Mouse (Mus musculus) hindbrain, embryonic 13.5 days (tissue): ENCODE results near the gene Spaca6. TPM values are rescaled to one million over a fixed set of nuclear protein-coding genes. Genes with fewer than 3 reads are reported as not detected.

Source experiments
- ATAC-seq: fragments of 200-750 bp; cut with Nextera tagmentation; 2 replicates; pipeline ENCODE4 v1.8.0; 2017; ENCODE audit warnings: moderate TSS enrichment; ENCODE audit not compliant: low FRiP score
- H3K27ac ChIP-seq: fragments of 300-500 bp; sonication (generic); 2 replicates; pipeline ENCODE4 v1.5.1; 2015; ENCODE audit warnings: inconsistent platforms, mild to moderate bottlenecking, moderate library complexity
- H3K27me3 ChIP-seq: fragments of 300-500 bp; sonication (generic); 2 replicates; pipeline ENCODE4 v1.6.1; 2015; ENCODE audit warnings: mild to moderate bottlenecking, inconsistent platforms
- H3K36me3 ChIP-seq: fragments of 300-500 bp; sonication (generic); 2 replicates; pipeline ENCODE4 v1.6.1; 2015; ENCODE audit warnings: mild to moderate bottlenecking, inconsistent platforms
- H3K4me1 ChIP-seq: fragments of 300-500 bp; sonication (generic); replicated peaks from 2 replicates; pipeline ENCODE4 v1.6.1; 2015; ENCODE audit warnings: inconsistent platforms
- H3K4me2 ChIP-seq: fragments of 300-500 bp; sonication (generic); 2 replicates; pipeline ENCODE4 v1.6.1; 2015; ENCODE audit warnings: inconsistent platforms, mild to moderate bottlenecking, moderate library complexity
- H3K4me3 ChIP-seq: fragments of 300-500 bp; sonication (generic); 2 replicates; pipeline ENCODE4 v1.5.1; 2015; ENCODE audit warnings: mild to moderate bottlenecking, inconsistent platforms
- H3K9ac ChIP-seq: fragments of 300-500 bp; sonication (generic); 2 replicates; pipeline ENCODE4 v1.6.1; 2015; ENCODE audit warnings: mild to moderate bottlenecking, inconsistent platforms
- H3K9me3 ChIP-seq: fragments of 300-500 bp; sonication (generic); 2 replicates; pipeline ENCODE4 v1.6.1; 2016; ENCODE audit warnings: inconsistent platforms
- WGBS: fragments of 180-500 bp; shearing (Covaris S2); methylation state at CpG from one replicate; pipeline ENCODE4 v1.1.7; 2015; 5-methylcytosine and 5-hydroxymethylcytosine counted together
- polyA plus RNA-seq: library from polyadenylated mRNA; unstranded; fragments of >200 nt; fragmentation: Nextera tagmentation; extraction: Ambion mirVana; gene quantifications from 2 replicates; pipeline ENCODE4 v1.2.1, GENCODE M21; 2015

The Spaca6 gene
- polyA plus RNA-seq, 1 experiment from 2014 or later, result 34.0 TPM

DNA sequence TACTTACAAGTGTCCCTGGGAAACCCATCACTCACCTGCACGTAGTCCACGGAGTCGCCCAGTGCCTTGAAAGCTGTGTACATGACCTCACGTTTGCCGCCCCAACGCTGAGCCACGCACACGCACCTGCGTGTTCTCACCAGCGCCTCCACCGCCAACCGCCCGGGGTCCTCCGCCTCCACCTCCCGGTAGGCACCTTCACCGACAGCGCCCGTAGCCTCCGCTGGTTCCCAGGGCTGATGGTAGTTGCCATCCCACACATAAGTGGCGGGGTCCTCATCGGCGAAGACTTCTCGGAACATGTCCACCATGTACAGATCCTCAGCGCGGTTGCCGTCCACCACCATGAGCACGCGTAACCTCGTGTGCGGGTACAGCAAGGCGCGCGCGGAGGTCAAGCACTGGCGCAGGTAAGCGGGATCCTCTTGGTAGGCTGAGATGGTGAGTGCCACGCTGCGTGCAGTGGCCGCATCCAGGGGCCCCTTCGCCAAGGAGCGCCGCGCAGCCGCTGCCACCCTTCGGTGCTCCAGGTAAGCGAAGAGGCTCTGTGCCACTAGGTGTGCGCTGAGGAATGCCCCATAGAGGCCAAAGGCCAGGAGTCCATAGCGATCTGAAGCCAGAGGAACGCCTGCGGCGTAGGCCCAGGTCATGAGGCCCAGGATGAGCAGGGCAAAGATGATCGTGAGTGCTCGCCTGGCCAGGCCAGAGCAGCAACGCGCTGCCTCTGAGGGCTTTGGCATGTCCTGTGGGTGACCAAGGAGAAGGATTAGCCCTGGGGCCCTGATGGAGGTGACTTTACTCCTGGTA, 23.2 kb downstream of the Spaca6 start:
- H3K9me3 ChIP-seq, result no peaks in the 10 kb centered on the region
- no peak overlapping the region; the same call in 1 of the 2 replicates for H3K27ac ChIP-seq
- 0 out of 2 replicates have a peak, but pooled peaks cover 12% of the 10 kb centered on the region for H3K27me3 ChIP-seq
- peak overlapping the region; percentile 48 for H3K4me2 ChIP-seq
- no peaks in the 10 kb centered on the region for H3K36me3 ChIP-seq
- H3K4me3 ChIP-seq, result peak overlapping the region; percentile 31
- H3K4me1 ChIP-seq, result peaks cover 7% of the 10 kb centered on the region
- peak overlapping the region; percentile 55; the same call in 1 of the 2 replicates for H3K9ac ChIP-seq
- WGBS, result 18% methylated on average over 52 of the region's 55 CpGs
- ATAC-seq, result peak; percentile 49

DNA sequence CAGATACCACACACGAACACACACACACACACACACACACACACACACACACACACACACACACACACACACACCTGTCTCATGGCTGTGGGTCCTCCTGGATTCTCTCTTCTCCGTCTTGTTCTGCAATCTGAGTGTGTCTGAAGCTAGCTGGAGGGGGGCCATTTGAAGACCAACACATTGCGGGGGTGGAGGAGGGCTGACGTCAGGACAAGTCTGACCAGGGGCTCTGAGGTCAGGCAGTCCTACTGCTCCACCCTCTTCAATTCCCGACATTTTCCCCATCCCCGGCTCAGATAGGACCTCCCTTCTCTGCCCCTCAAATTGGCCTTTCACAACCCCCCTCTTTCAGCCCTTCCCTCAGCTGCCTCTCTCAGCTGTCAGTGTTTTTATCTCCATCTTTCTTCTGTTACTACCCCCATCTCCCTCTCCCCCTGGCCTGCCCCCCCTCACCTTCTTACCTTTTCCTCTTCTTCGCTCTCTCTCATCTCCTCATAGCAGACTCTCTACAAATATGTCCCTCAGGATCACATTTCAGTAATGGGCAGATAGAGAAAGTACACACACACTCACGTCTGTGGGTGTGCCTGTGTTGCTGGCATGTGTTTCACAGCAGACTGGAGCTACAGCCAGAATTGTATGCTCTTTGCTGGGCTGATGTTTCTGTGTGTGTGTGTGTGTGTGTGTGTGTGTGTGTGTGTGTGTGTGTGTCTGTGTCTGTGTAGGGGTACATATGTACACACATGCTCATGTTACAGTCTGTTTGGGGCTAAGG, 28.3 kb downstream of the Spaca6 start, which contains the start of gene Has1:
Gene Has1 (minus strand): TSS at position 142 of the 775 bp plus-strand sequence.
- 0 out of 2 replicates have a peak, but pooled peaks cover 3% of the 10 kb centered on the region for H3K27me3 ChIP-seq
- 55% methylated on average over 8 of the region's 8 CpGs for WGBS

DNA sequence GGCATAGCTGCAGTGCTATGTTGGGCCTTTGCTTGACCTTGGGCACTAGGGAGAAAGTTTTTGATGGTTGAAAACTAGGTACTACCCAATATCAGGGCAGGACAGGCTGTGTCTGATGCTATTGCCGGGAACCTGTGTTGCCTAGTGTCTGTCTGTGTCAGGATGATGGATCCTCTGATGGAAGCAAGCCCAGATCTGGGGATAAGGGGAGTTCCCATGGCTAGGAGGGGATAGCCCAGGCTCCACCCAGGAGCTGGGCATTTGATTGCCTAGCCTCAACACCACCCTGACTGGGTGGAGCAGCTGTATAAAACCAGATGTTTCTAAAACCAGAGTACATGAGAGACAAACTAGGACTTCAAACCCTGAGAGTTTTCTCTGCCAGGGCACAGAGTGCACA, 29.7 kb downstream of the Spaca6 start:
- H3K27ac ChIP-seq, result no peak overlapping the region
- no peaks in the 10 kb centered on the region for H3K27me3 ChIP-seq
- no peak for ATAC-seq
- H3K9me3 ChIP-seq, result no peaks in the 10 kb centered on the region
- no peaks in the 10 kb centered on the region for H3K36me3 ChIP-seq
- no peak overlapping the region for H3K4me2 ChIP-seq
- no peak overlapping the region for H3K4me3 ChIP-seq
- H3K4me1 ChIP-seq, result no peaks in the 10 kb centered on the region
- WGBS, result 76% methylated on average over 1 of the region's 1 CpGs
- no peak overlapping the region for H3K9ac ChIP-seq

More for the DNA sequence above, 28.3 kb downstream of the Spaca6 start, which contains the start of gene Has1:
- Histone ChIP-seq H3K27ac (no peak within 1 kb of the TSS), H3K4me1 (peaks cover 1% of the 10 kb centered on the region; the same call in 1 of the 2 replicates), H3K4me3 (no peak within 1 kb of the TSS), H3K4me2 (no peak within 1 kb of the TSS), H3K9me3 (no peaks in the 10 kb centered on the region), H3K36me3 (no peaks in the 10 kb centered on the region), H3K9ac (no peak within 1 kb of the TSS)
- no peak for ATAC-seq

DNA sequence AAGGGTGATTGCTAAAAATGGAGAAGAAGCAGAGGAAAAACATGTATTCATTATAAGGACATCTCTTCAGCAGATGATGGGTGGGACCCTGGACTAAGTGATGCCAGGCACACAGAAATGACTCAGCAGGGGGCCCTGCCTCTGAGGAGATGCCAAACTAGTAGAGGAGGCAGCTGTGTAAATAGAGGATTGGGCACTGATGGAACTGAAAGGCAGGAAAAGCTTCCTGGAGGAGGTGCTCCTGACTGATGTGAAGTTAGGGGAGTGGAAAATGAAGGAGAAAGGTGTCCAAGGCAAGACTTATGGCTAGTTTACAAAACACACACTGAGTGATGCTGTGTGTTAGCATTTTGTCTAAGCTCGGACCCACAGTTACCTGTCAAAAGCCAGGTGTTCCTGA, 30.5 kb downstream of the Spaca6 start:
- ATAC-seq, result no peak
- Histone ChIP-seq H3K4me2 (no peak overlapping the region), H3K27me3 (no peaks in the 10 kb centered on the region), H3K27ac (no peak overlapping the region), H3K36me3 (peaks cover 3% of the 10 kb centered on the region; the same call in 1 of the 2 replicates), H3K4me1 (no peaks in the 10 kb centered on the region), H3K9me3 (no peaks in the 10 kb centered on the region), H3K9ac (no peak overlapping the region), H3K4me3 (no peak overlapping the region)
- no CpG with 5 or more reads among the region's 1 CpGs for whole genome bisulfite sequencing

DNA sequence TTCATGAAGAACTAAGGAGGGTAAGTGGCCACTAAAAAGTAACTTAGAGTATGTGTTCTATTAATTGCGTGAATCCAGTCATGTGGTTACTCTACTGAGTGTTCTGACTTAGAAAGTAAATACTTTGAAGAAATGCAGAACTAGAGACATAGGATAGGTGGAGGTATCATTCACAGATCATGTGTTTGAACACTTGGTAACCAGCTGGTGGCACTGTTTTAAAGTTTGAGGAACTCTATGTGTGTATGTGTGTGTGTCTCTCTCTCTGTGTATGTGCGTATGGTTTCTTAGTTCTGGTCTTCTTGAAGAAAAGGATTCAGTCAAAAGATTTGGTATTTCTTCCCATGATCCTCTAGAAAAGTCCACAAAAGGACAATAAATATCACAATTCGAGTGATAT, 33.2 kb downstream of the Spaca6 start:
- no peaks in the 10 kb centered on the region for H3K9me3 ChIP-seq
- H3K27ac ChIP-seq, result no peak overlapping the region
- WGBS, result 87% methylated on average over 3 of the region's 3 CpGs
- no peaks in the 10 kb centered on the region for H3K4me1 ChIP-seq
- no peaks in the 10 kb centered on the region for H3K27me3 ChIP-seq
- ATAC-seq, result no peak
- H3K4me3 ChIP-seq, result no peak overlapping the region
- H3K9ac ChIP-seq, result no peak overlapping the region
- peaks cover 20% of the 10 kb centered on the region; the same call in 1 of the 2 replicates for H3K36me3 ChIP-seq
- H3K4me2 ChIP-seq, result no peak overlapping the region

DNA sequence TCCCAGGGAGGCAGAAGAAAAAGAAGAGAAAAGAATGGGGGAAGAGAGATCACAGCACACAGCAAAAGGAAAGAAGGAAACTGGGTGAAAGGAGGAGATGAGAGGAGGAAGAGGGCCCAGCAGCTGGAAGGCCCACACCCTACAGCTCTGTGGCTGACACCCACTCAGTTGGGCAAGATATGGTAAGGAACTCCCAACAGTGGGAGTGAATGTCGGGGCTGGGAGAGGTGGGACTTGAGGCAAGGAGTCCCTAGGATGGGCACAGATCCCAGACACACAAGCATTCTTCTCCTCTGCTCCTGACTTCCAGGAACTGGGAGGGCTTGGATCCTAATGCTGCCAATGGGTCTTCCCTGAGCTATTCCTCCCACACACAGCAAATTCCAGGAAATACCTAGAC, 35.4 kb downstream of the Spaca6 start:
- 69% methylated on average over 1 of the region's 1 CpGs for WGBS
- Histone ChIP-seq H3K27ac (no peak overlapping the region), H3K9me3 (no peaks in the 10 kb centered on the region), H3K36me3 (peaks cover 27% of the 10 kb centered on the region), H3K27me3 (no peaks in the 10 kb centered on the region), H3K4me1 (no peaks in the 10 kb centered on the region), H3K9ac (no peak overlapping the region), H3K4me2 (no peak overlapping the region), H3K4me3 (no peak overlapping the region)
- ATAC-seq, result no peak

DNA sequence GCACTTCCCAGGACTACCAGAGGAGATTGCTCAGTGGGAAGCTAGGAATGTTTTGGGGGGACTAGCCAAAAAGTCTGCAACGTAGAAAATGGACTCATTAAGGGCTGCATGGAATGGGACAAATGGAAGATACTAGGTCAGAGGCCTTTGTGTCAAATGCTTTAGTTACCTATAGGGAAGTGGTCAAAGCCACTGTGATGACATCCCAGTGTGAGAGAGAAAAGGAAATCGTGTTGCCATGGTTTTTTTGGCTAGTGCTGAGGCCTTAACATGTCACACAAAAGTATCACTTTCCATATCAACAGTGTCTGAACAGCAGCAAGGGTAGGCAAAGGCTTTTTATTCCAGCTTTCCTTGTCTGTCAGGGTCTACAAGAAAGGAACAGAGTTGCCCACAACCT, 38.2 kb downstream of the Spaca6 start:
- Histone ChIP-seq H3K9ac (no peak overlapping the region), H3K4me1 (no peaks in the 10 kb centered on the region), H3K4me3 (no peak overlapping the region), H3K36me3 (peaks cover 27% of the 10 kb centered on the region), H3K27ac (no peak overlapping the region), H3K9me3 (no peaks in the 10 kb centered on the region), H3K27me3 (no peaks in the 10 kb centered on the region), H3K4me2 (no peak overlapping the region)
- no peak for ATAC-seq
- WGBS, result 58% methylated on average over 2 of the region's 2 CpGs

DNA sequence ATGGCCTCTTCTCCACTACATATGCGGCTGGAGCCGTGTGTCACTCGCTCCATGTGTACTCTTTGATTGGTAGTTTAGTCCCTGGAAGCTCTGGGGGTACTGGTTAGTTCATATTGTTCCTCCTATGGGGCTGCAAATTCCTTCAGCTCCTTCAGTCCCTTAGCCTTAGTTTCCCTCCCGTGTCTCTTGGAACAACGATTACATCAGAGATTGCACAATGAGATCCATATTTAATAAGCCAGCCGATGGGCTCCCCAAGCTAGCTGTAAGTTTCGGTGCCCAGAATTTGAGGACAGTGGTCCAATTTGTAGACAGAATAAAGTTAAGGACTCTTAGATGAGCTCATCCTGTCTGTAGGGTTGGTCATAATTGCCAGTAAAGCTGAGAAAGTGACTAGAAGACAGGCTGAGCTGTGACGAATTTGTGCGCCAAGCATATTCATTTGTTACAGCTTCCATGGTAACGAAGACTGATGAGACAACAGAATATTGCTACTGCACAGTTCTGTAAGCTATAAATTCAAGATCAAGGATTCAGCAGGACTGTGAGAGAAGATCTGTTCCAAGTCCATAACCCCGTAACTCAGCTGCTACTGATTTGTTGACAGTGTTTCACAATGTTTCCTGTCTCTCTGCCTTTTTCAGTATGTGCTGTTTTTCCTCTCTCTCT, 40.0 kb downstream of the Spaca6 start:
- WGBS, result 89% methylated on average over 11 of the region's 11 CpGs
- Histone ChIP-seq H3K9ac (no peak overlapping the region), H3K4me2 (no peak overlapping the region), H3K9me3 (no peaks in the 10 kb centered on the region), H3K27me3 (no peaks in the 10 kb centered on the region), H3K27ac (no peak overlapping the region), H3K4me3 (no peak overlapping the region), H3K4me1 (no peaks in the 10 kb centered on the region), H3K36me3 (peaks cover 27% of the 10 kb centered on the region)
- ATAC-seq, result no peak

DNA sequence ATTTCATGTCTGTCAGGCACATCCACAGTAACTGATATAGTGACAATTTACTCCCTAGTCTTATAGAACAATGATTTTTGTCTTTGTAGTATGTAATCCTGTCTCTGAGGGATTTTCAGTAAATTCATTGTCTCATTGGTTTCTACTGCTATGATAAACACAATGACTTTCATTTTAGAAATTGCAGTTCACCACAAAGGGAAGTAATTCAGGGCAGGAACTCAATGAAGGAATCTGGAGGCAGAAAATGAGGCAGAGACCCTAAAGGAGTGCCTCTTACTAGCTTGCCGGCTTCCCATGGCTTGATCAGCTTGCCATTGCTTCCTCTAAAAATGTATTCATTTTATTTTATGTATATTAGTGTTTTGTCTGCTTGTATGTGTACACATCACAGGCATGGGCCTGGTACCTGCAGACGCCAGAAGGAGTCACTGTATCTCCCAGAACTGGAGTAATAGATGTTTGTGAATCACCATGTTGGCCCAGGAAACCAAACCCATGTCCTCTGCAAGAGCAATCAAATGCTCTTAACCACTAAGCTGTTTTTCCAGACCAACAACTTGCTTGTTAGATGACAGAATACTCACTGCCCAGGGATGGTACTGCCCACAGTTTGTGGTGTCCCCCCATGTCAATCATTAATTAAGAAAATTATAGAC, 44.1 kb downstream of the Spaca6 start:
- Histone ChIP-seq H3K4me3 (no peak overlapping the region), H3K4me2 (no peak overlapping the region), H3K9me3 (peaks cover 9% of the 10 kb centered on the region; the same call in 1 of the 2 replicates), H3K36me3 (peaks cover 4% of the 10 kb centered on the region), H3K4me1 (no peaks in the 10 kb centered on the region), H3K9ac (no peak overlapping the region), H3K27me3 (no peaks in the 10 kb centered on the region), H3K27ac (no peak overlapping the region)
- 84% methylated on average over 2 of the region's 2 CpGs for WGBS
- no peak for ATAC-seq

DNA sequence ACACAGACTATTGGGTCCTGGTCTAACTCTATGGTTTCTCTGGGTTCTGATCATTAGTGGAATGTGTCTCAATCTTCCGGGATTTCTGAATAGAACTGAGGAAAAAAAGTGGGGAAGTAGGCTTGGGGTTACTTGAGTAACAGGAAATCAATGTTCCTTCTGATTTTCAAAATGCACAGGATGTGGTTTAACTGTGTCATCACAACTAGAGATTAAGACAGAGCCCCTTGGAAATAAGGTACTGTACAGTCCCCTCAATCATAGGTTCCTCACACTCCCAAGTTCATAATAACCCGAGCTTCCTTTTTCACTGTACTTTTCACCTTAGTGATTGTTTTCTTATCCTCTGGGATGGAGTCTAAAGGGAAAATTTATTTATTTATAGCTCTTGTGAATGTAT, 44.7 kb downstream of the Spaca6 start:
- no peaks in the 10 kb centered on the region for H3K4me1 ChIP-seq
- 94% methylated on average over 2 of the region's 2 CpGs for WGBS
- no peaks in the 10 kb centered on the region for H3K27me3 ChIP-seq
- H3K36me3 ChIP-seq, result peaks cover under 1% of the 10 kb centered on the region; the same call in 1 of the 2 replicates
- H3K9ac ChIP-seq, result no peak overlapping the region
- H3K4me2 ChIP-seq, result no peak overlapping the region
- peaks cover 9% of the 10 kb centered on the region; the same call in 1 of the 2 replicates for H3K9me3 ChIP-seq
- no peak overlapping the region for H3K4me3 ChIP-seq
- H3K27ac ChIP-seq, result no peak overlapping the region
- ATAC-seq, result no peak

DNA sequence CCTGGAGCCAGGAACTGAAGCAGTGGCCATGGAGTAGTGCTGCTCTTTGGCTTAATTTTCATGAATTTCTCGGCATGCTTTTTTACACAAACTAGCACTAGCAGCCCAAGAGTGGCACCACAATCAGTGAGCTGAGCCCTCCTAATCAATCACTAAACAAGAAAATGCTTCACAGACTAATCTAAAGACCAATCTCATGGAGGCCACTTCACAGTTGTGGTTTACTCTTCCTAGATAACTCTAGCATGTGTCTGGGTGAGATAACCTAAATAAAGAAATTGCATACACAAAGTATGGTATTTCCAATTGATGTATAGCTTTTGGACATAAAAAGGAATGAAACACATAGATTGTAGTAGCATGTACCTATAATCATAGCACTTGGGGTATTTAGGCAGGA, 52.4 kb downstream of the Spaca6 start:
- no peak for ATAC-seq

More for the DNA sequence above, 52.4 kb downstream of the Spaca6 start:
- Histone ChIP-seq H3K27me3 (no peaks in the 10 kb centered on the region), H3K4me1 (no peaks in the 10 kb centered on the region), H3K4me3 (no peak overlapping the region), H3K9me3 (no peaks in the 10 kb centered on the region), H3K27ac (no peak overlapping the region), H3K4me2 (no peak overlapping the region), H3K9ac (no peak overlapping the region), H3K36me3 (no peaks in the 10 kb centered on the region)
- WGBS, result 84% methylated on average over 1 of the region's 1 CpGs
